Mouse (Mus musculus) heart, adult 2 months (tissue): Measurements from ENCODE around the gene Ppp1r14b.
A peak's percentile ranks its signal among the peaks of the same experiment; 100 is the strongest.

Experiments
- CTCF ChIP-seq: fragments of 200-600 bp; IDR thresholded peaks from 2 replicates; pipeline ENCODE4 v1.8.1; 2022; ENCODE audit warnings: antibody characterized with exemption, mild to moderate bottlenecking, moderate library complexity
- EP300 ChIP-seq: fragments of 200-500 bp; IDR thresholded peaks from 2 replicates; pipeline ENCODE4 v1.6.1; 2011; ENCODE audit warnings: low read depth, low read length, control low read depth; ENCODE audit not compliant: insufficient read depth
- POLR2A ChIP-seq: fragments of 200-500 bp; IDR thresholded peaks from 2 replicates; pipeline ENCODE4 v1.6.1; 2011; ENCODE audit warnings: mild to moderate bottlenecking, low read depth, low read length, control low read depth; ENCODE audit not compliant: insufficient read depth

GRCm38 (mm10) chr19:6954046-6954445, 20.7 kb upstream of the Ppp1r14b start:
- TF ChIP-seq CTCF (peak; percentile 58), EP300 (no peak), POLR2A (no peak)
